19 mouse cellular contexts compared by ENCODE assay signal in the genomic region with DNA sequence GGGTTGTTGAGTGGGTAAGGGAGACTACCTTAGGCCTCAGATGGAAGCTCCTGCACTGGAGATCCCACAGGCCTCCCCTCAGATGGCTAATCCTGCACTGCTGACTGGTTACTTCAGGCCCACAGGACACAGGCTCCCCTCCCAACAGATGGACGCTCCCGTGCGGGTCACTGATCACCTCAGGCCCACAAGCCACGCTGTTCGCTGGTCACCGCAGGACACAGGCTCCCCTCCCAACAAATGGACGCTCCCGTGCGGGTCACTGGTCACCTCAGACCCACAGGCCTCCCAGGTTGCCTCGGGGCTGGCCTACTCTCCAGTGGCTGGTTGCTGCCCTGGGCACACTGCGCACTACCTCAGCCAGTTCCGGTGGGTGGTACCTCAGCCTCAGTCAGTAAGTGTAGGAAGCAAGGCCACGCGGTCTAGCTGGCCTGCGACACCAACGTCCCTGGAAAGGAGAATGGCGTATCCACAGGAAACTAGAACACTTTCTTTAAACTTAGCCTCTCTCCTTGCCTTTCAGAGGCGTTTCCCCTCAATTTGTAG. TPM values are rescaled to one million over a fixed set of nuclear protein-coding genes. Genes with fewer than 3 reads are reported as not detected.
DNase-seq lines count a peak whose midpoint lies in the region; ATAC-seq lines count a peak whose summit lies in the region.
"Had no signal": no experiment of that assay in that cellular context is flagged by ENCODE, and none has a peak within 500 bp of the region (broad histone marks: within the 10 kb centered on the region; RNA-seq: fewer than 3 reads in every experiment).

A gene (minus strand): TSS at position 400 of the 546 bp plus-strand sequence.

- DNase-seq in forebrain, embryonic 10.5 days (ENCODE audit: extremely low spot score, low spot score), result no peak
- DNase-seq in midbrain, embryonic 10.5 days (ENCODE audit: low spot score), result no peak
- no peak for DNase-seq in midbrain, embryonic 14.5 days
- peak; percentile 21 for DNase-seq in ZHBTc4 (ENCODE audit: low read depth, low spot score)
- DNase-seq in testis, postnatal 14 days (ENCODE audit: low spot score), result peak; percentile 56
- no peak for DNase-seq in gastrocnemius, postnatal 36 days
- no peak for DNase-seq in layer of hippocampus, postnatal 36 days
- DNase-seq: adrenal gland, postnatal 14 days; cerebellum, adult 18-20 months; cerebellum, adult 9-11 months; cerebellum, postnatal 36 days; gastrocnemius, postnatal 14 days had no signal

- H3K4me1 ChIP-seq in forebrain, embryonic 10.5 days, result peaks cover 6% of the 10 kb centered on the region
- H3K4me1 ChIP-seq in forebrain, embryonic 12.5 days, result no peaks in the 10 kb centered on the region
- H3K4me1 ChIP-seq in midbrain, embryonic 10.5 days, result 0 out of 2 replicates have a peak, but pooled peaks cover 4% of the 10 kb centered on the region
- no peaks in the 10 kb centered on the region for H3K4me1 ChIP-seq in midbrain, embryonic 14.5 days (ENCODE audit: control insufficient read depth, insufficient read depth, low read length)
- H3K4me1 ChIP-seq: embryonic facial prominence, embryonic 15.5 days; heart, embryonic 12.5 days had no signal

- H3K27ac ChIP-seq in forebrain, embryonic 10.5 days, result peak within 1 kb of the TSS; percentile 0; the same call in 1 of the 2 replicates
- no peak within 1 kb of the TSS for H3K27ac ChIP-seq in forebrain, embryonic 12.5 days
- 0 out of 2 replicates have a peak within 1 kb of the TSS, but pooled peaks have one; percentile 23 for H3K27ac ChIP-seq in midbrain, embryonic 10.5 days (replicated peaks)
- H3K27ac ChIP-seq in midbrain, embryonic 14.5 days (replicated peaks; ENCODE audit: low read depth, low read length), result no peak within 1 kb of the TSS
- H3K27ac ChIP-seq: embryonic facial prominence, embryonic 15.5 days had no signal

- no peaks in the 10 kb centered on the region for H3K9me3 ChIP-seq in forebrain, embryonic 10.5 days
- H3K9me3 ChIP-seq in forebrain, embryonic 12.5 days, result no peaks in the 10 kb centered on the region
- H3K9me3 ChIP-seq in midbrain, embryonic 10.5 days (replicated peaks), result no peaks in the 10 kb centered on the region
- no peaks in the 10 kb centered on the region for H3K9me3 ChIP-seq in midbrain, embryonic 14.5 days (ENCODE audit: control insufficient read depth, low read length)
- H3K9me3 ChIP-seq: embryonic facial prominence, embryonic 15.5 days; heart, embryonic 12.5 days had no signal

- H3K4me2 ChIP-seq in forebrain, embryonic 12.5 days, result no peak within 1 kb of the TSS
- no peak within 1 kb of the TSS for H3K4me2 ChIP-seq in midbrain, embryonic 14.5 days (ENCODE audit: low read length)
- H3K4me2 ChIP-seq: embryonic facial prominence, embryonic 15.5 days; heart, embryonic 12.5 days had no signal

- H3K9ac ChIP-seq in forebrain, embryonic 12.5 days, result no peak within 1 kb of the TSS
- no peak within 1 kb of the TSS for H3K9ac ChIP-seq in midbrain, embryonic 14.5 days (replicated peaks; ENCODE audit: low read length)
- H3K9ac ChIP-seq: embryonic facial prominence, embryonic 15.5 days; heart, embryonic 12.5 days had no signal

- WGBS in forebrain, embryonic 10.5 days, result 82% methylated on average over 18 of the region's 18 CpGs
- 87% methylated on average over 18 of the region's 18 CpGs for WGBS in forebrain, embryonic 12.5 days
- WGBS in midbrain, embryonic 10.5 days, result 82% methylated on average over 18 of the region's 18 CpGs
- WGBS in midbrain, embryonic 14.5 days, result 87% methylated on average over 18 of the region's 18 CpGs

- H3K36me3 ChIP-seq in forebrain, embryonic 10.5 days (replicated peaks), result no peaks in the 10 kb centered on the region
- no peaks in the 10 kb centered on the region for H3K36me3 ChIP-seq in forebrain, embryonic 12.5 days (replicated peaks)
- no peaks in the 10 kb centered on the region for H3K36me3 ChIP-seq in midbrain, embryonic 10.5 days
- no peaks in the 10 kb centered on the region for H3K36me3 ChIP-seq in midbrain, embryonic 14.5 days (ENCODE audit: control insufficient read depth, insufficient read depth, low read length)
- H3K36me3 ChIP-seq: embryonic facial prominence, embryonic 15.5 days; heart, embryonic 12.5 days had no signal

- no peak for ATAC-seq in forebrain, embryonic 12.5 days (ENCODE audit: low FRiP score)
- ATAC-seq in midbrain, embryonic 14.5 days (ENCODE audit: low FRiP score, low TSS enrichment), result no peak
- ATAC-seq: forebrain, embryonic 16.5 days; hindbrain, embryonic 16.5 days; inflammation-experienced regulatory T-cells, adult 6 months had no signal

- H3K4me3 ChIP-seq in forebrain, embryonic 10.5 days, result no peak within 1 kb of the TSS
- H3K4me3 ChIP-seq in forebrain, embryonic 12.5 days (replicated peaks), result no peak within 1 kb of the TSS
- H3K4me3 ChIP-seq in midbrain, embryonic 10.5 days, result no peak within 1 kb of the TSS
- no peak within 1 kb of the TSS for H3K4me3 ChIP-seq in midbrain, embryonic 14.5 days (replicated peaks; ENCODE audit: low read depth, low read length)
- H3K4me3 ChIP-seq: embryonic facial prominence, embryonic 15.5 days; erythroblast, embryonic 14.5 days; heart, embryonic 12.5 days had no signal

- no peaks in the 10 kb centered on the region for H3K27me3 ChIP-seq in forebrain, embryonic 10.5 days (ENCODE audit: poor library complexity, severe bottlenecking)
- no peaks in the 10 kb centered on the region for H3K27me3 ChIP-seq in forebrain, embryonic 12.5 days
- H3K27me3 ChIP-seq in midbrain, embryonic 10.5 days (ENCODE audit: low read depth, poor library complexity, severe bottlenecking), result no peaks in the 10 kb centered on the region
- H3K27me3 ChIP-seq in midbrain, embryonic 14.5 days (ENCODE audit: control insufficient read depth, insufficient read depth, low read length), result no peaks in the 10 kb centered on the region
- H3K27me3 ChIP-seq: embryonic facial prominence, embryonic 15.5 days had no signal

- intact Hi-C loops in gastrocnemius, postnatal 36 days (cut with DNase I), result no loop called here

RNA-seq across cellular contexts. Expression of the gene that starts here (rescaled TPM):
- 0.23 and 0.35 TPM in 2 replicates for polyA plus RNA-seq in forebrain, embryonic 10.5 days (2016; fragmentation: Nextera tagmentation; extraction: Ambion mirVana)
- polyA plus RNA-seq in forebrain, embryonic 12.5 days (2016; fragmentation: Nextera tagmentation; extraction: Ambion mirVana), result 0.56 and 0.77 TPM in 2 replicates
- polyA plus RNA-seq in midbrain, embryonic 10.5 days (2016; fragmentation: Nextera tagmentation; extraction: Ambion mirVana), result 0.20 and 0.35 TPM in 2 replicates
- 0.37 and 0.74 TPM in 2 replicates for polyA plus RNA-seq in midbrain, embryonic 14.5 days (2014; fragmentation: Nextera tagmentation; extraction: Ambion mirVana)
- not detected for total RNA-seq in gastrocnemius, postnatal 36 days (2021)
- 1 to 10 TPM; 2.2 to 4.1 TPM for total RNA-seq in layer of hippocampus, postnatal 36 days (2021)
- polyA plus RNA-seq: erythroblast, embryonic 14.5 days had no signal

Comparison
In these comparisons a context has a peak if more than half of its experiments do, and no peak if none do; other contexts are left out.
1. H3K27ac ChIP-seq: peak in forebrain, embryonic 10.5 days (single experiment) and midbrain, embryonic 10.5 days (single experiment); none in forebrain, embryonic 12.5 days (single experiment) and midbrain, embryonic 14.5 days (single experiment).
2. DNase-seq: peak in ZHBTc4 (single experiment) and testis, postnatal 14 days (single experiment); none in forebrain, embryonic 10.5 days (single experiment), midbrain, embryonic 10.5 days (single experiment), midbrain, embryonic 14.5 days (single experiment), gastrocnemius, postnatal 36 days (0 of 2) and layer of hippocampus, postnatal 36 days (0 of 2).